Mouse (Mus musculus): ENCODE data around the gene Try4. TPM values are rescaled to one million over a fixed set of nuclear protein-coding genes. Genes with fewer than 3 reads are reported as not detected.
"Not testable (repeated sequence)": the region's sequence is repeated elsewhere in the genome, so short reads cannot be mapped to it uniquely, and the experiment has no call there.

The Try4 gene
- polyA plus RNA-seq, 1 experiment: not detected

GRCm38 (mm10) chr6:41298255-41298654, 3.8 kb upstream of the Try4 start:
- H3K27me3 ChIP-seq (ENCODE audit: control insufficient read depth, insufficient read depth, insufficient read length): no peaks in the 10 kb centered on the region

GRCm38 (mm10) chr6:41316741-41317140, 14.7 kb downstream of the Try4 start, which contains the start of gene Try5:
TSS of gene Try5 (minus strand) at chr6:41316841.
- not testable (repeated sequence) for H3K4me3 ChIP-seq (ENCODE audit: insufficient read depth, poor library complexity, severe bottlenecking); H3ac ChIP-seq (ENCODE audit: control insufficient read depth, insufficient read length, low read depth); H3K79me2 ChIP-seq (ENCODE audit: control insufficient read depth, insufficient read depth); H3K36me3 ChIP-seq (ENCODE audit: control insufficient read depth, insufficient read depth); H3K79me3 ChIP-seq (ENCODE audit: low read depth); H3K27me3 ChIP-seq (ENCODE audit: control insufficient read depth, insufficient read depth, insufficient read length)

More at GRCm38 (mm10) chr6:41298255-41298654, 3.8 kb upstream of the Try4 start:
- H3ac ChIP-seq (ENCODE audit: control insufficient read depth, insufficient read length, low read depth): no peak overlapping the region
- no peaks in the 10 kb centered on the region for H3K79me3 ChIP-seq (ENCODE audit: low read depth)
- no peak for TF ChIP-seq CTCF (IDR thresholded peaks at IDR 0.05; ENCODE audit: control insufficient read depth, insufficient read depth, insufficient read length)
- TF ChIP-seq MYOG (IDR thresholded peaks at IDR 0.05; ENCODE audit: control insufficient read depth, extremely low read depth, insufficient read length): no peak
- no peak for TF ChIP-seq CEBPB (IDR thresholded peaks at IDR 0.05; ENCODE audit: low read depth)
- TF ChIP-seq MAX (IDR thresholded peaks at IDR 0.05): no peak
- TF ChIP-seq FOSL1 (IDR thresholded peaks at IDR 0.05; ENCODE audit: insufficient read depth, low read length, poor library complexity, severe bottlenecking): no peak
- H3K36me3 ChIP-seq (ENCODE audit: control insufficient read depth, insufficient read depth): no peaks in the 10 kb centered on the region
- H3K79me2 ChIP-seq (ENCODE audit: control insufficient read depth, insufficient read depth): no peaks in the 10 kb centered on the region
- no peak overlapping the region for H3K4me3 ChIP-seq (ENCODE audit: insufficient read depth, poor library complexity, severe bottlenecking)

GRCm38 (mm10) chr6:41353932-41354331, 51.9 kb downstream of the Try4 start, which contains the start of gene Try10:
TSS of gene Try10 (plus strand) at chr6:41354105.
- Histone ChIP-seq H3K4me3 (ENCODE audit: insufficient read depth, poor library complexity, severe bottlenecking) (no peak within 1 kb of the TSS), H3K27me3 (ENCODE audit: control insufficient read depth, insufficient read depth, insufficient read length) (no peaks in the 10 kb centered on the region), H3K36me3 (ENCODE audit: control insufficient read depth, insufficient read depth) (no peaks in the 10 kb centered on the region), H3ac (ENCODE audit: control insufficient read depth, insufficient read length, low read depth) (no peak within 1 kb of the TSS), H3K79me3 (ENCODE audit: low read depth) (no peaks in the 10 kb centered on the region), H3K79me2 (ENCODE audit: control insufficient read depth, insufficient read depth) (no peaks in the 10 kb centered on the region)
- TF ChIP-seq MAX (IDR thresholded peaks at IDR 0.05) (no peak), CEBPB (IDR thresholded peaks at IDR 0.05; ENCODE audit: low read depth) (no peak), MYOG (IDR thresholded peaks at IDR 0.05; ENCODE audit: control insufficient read depth, extremely low read depth, insufficient read length) (no peak), MYOD1 (IDR thresholded peaks at IDR 0.05; ENCODE audit: control insufficient read depth, insufficient read length, low read depth) (no peak), USF1 (IDR thresholded peaks at IDR 0.05; ENCODE audit: low read depth) (no peak), FOSL1 (IDR thresholded peaks at IDR 0.05; ENCODE audit: insufficient read depth, low read length, poor library complexity, severe bottlenecking) (no peak), CTCF (IDR thresholded peaks at IDR 0.05; ENCODE audit: control insufficient read depth, insufficient read depth, insufficient read length) (no peak)

Other genes with a start within 250 kb of the Try4 start
- not detected for gene Try5, start 14.6 kb downstream of the Try4 start, polyA plus RNA-seq (2012; fragmentation: generic; extraction: Trizol)
- not detected for gene Try10, start 51.8 kb downstream of the Try4 start, polyA plus RNA-seq (2012; fragmentation: generic; extraction: Trizol)
- gene Prss3, start 75.4 kb downstream of the Try4 start, polyA plus RNA-seq (2012; fragmentation: generic; extraction: Trizol): not detected
- gene Gm5771, start 90.1 kb downstream of the Try4 start, polyA plus RNA-seq (2012; fragmentation: generic; extraction: Trizol): not detected
- gene Gm10334, start 143.9 kb downstream of the Try4 start, polyA plus RNA-seq (2012; fragmentation: generic; extraction: Trizol): not detected
- gene Prss1, start 156.7 kb downstream of the Try4 start, polyA plus RNA-seq (2012; fragmentation: generic; extraction: Trizol): not detected
- gene Prss2, start 219.5 kb downstream of the Try4 start, polyA plus RNA-seq (2012; fragmentation: generic; extraction: Trizol): 0.77 TPM